ENCODE assay signal across 20 mouse cellular contexts in genomic region chr3:86362486-86362885, GRCm38 (mm10).
A peak's percentile ranks its signal among the peaks of the same experiment; 100 is the strongest.
DNase-seq lines count a peak whose midpoint lies in the region; ATAC-seq and TF ChIP-seq lines count a peak whose summit lies in the region.
"Had no signal": no experiment of that assay in that cellular context is flagged by ENCODE, and none has a peak within 500 bp of the region (broad histone marks: within the 10 kb centered on the region; RNA-seq: fewer than 3 reads in every experiment).

No protein-coding gene starts in this region.

- no peak overlapping the region for H3K4me2 ChIP-seq in forebrain, embryonic 11.5 days (ENCODE audit: low read depth, low read length, severe bottlenecking)
- H3K4me2 ChIP-seq: forebrain, embryonic 12.5 days; heart, embryonic 12.5 days; hindbrain, embryonic 13.5 days; kidney, embryonic 15.5 days; midbrain, embryonic 12.5 days had no signal

- no peak for ATAC-seq in forebrain, embryonic 11.5 days (replicated peaks; ENCODE audit: low FRiP score)

- peak; percentile 32 for DNase-seq in kidney, adult 2 months
- no peak for DNase-seq in kidney, postnatal 4 days
- DNase-seq in Muller cell, postnatal 12 days (ENCODE audit: inconsistent ontology term): peak; percentile 16
- DNase-seq in adrenal gland, postnatal 25 days: peak; percentile 53
- peak; percentile 29 for DNase-seq in lung, postnatal 36 days
- DNase-seq in left cerebral cortex, adult 11 months (ENCODE audit: low spot score): no peak
- DNase-seq in forebrain, embryonic 11.5 days (ENCODE audit: low spot score): no peak
- DNase-seq: cerebellum, adult 11-12 months; cerebellum, postnatal 14 days; gastrocnemius, adult 2 months; heart, adult 11 months; heart, postnatal 14 days; right cerebral cortex, postnatal 14 days; spleen, adult 18-20 months had no signal

- no peaks in the 10 kb centered on the region for H3K9me3 ChIP-seq in forebrain, embryonic 11.5 days (ENCODE audit: control insufficient read depth, low read length)
- H3K9me3 ChIP-seq: forebrain, embryonic 12.5 days; G1E; heart, embryonic 12.5 days; hindbrain, embryonic 13.5 days; kidney, embryonic 15.5 days; midbrain, embryonic 12.5 days had no signal

- H3K9ac ChIP-seq in forebrain, embryonic 11.5 days (ENCODE audit: low read length): no peak overlapping the region
- H3K9ac ChIP-seq: forebrain, embryonic 12.5 days; heart, embryonic 12.5 days; hindbrain, embryonic 13.5 days; kidney, embryonic 15.5 days; midbrain, embryonic 12.5 days had no signal

- no peak overlapping the region for H3K27ac ChIP-seq in kidney, adult 2 months (ENCODE audit: insufficient read depth, low read depth, low read length)
- H3K27ac ChIP-seq in forebrain, embryonic 11.5 days (ENCODE audit: low read depth, low read length): no peak overlapping the region
- H3K27ac ChIP-seq: forebrain, embryonic 12.5 days; gastrocnemius, adult 2 months; hindbrain, embryonic 13.5 days; kidney, embryonic 15.5 days; midbrain, embryonic 12.5 days had no signal

- H3K4me1 ChIP-seq in kidney, adult 2 months (ENCODE audit: control insufficient read depth, insufficient read depth, low read length): no peaks in the 10 kb centered on the region
- no peaks in the 10 kb centered on the region for H3K4me1 ChIP-seq in forebrain, embryonic 11.5 days (replicated peaks; ENCODE audit: control insufficient read depth, insufficient read depth, low read length)
- H3K4me1 ChIP-seq: forebrain, embryonic 12.5 days; kidney, embryonic 15.5 days; midbrain, embryonic 12.5 days had no signal

- H3K36me3 ChIP-seq in kidney, adult 2 months (ENCODE audit: control insufficient read depth, insufficient read depth, low read length): no peaks in the 10 kb centered on the region
- H3K36me3 ChIP-seq in forebrain, embryonic 11.5 days (ENCODE audit: control insufficient read depth, insufficient read depth, low read length): no peaks in the 10 kb centered on the region
- H3K36me3 ChIP-seq: forebrain, embryonic 12.5 days; heart, embryonic 12.5 days; hindbrain, embryonic 13.5 days; midbrain, embryonic 12.5 days had no signal

- TF ChIP-seq CTCF in kidney, adult 2 months (conservative IDR thresholded peaks at IDR 0.05; ENCODE audit: insufficient read depth, insufficient read length, low read depth, low read length): no peak

- H3K4me3 ChIP-seq in kidney, adult 2 months (ENCODE audit: insufficient read depth, low read depth, low read length): no peak overlapping the region
- H3K4me3 ChIP-seq in forebrain, embryonic 11.5 days (ENCODE audit: low read depth, low read length): no peak overlapping the region
- H3K4me3 ChIP-seq: forebrain, embryonic 12.5 days; gastrocnemius, adult 2 months; heart, embryonic 12.5 days; hindbrain, embryonic 13.5 days; kidney, embryonic 15.5 days; midbrain, embryonic 12.5 days had no signal

- TF ChIP-seq POLR2A in kidney, adult 2 months (IDR thresholded peaks at IDR 0.05; ENCODE audit: low read depth, low read length): no peak

- no peaks in the 10 kb centered on the region for H3K27me3 ChIP-seq in kidney, adult 2 months (replicated peaks; ENCODE audit: control insufficient read depth, insufficient read depth, low read length)
- no peaks in the 10 kb centered on the region for H3K27me3 ChIP-seq in forebrain, embryonic 11.5 days (ENCODE audit: control insufficient read depth, insufficient read depth, low read length)
- H3K27me3 ChIP-seq: forebrain, embryonic 12.5 days; heart, embryonic 12.5 days; hindbrain, embryonic 13.5 days; kidney, embryonic 15.5 days; midbrain, embryonic 12.5 days had no signal

- WGBS in kidney, adult 2 months: 49% methylated on average over 5 of the region's 5 CpGs
- WGBS in forebrain, embryonic 11.5 days: 52% methylated on average over 5 of the region's 5 CpGs

Comparison
In these comparisons a context has a peak if more than half of its experiments do, and no peak if none do; other contexts are left out.
1. DNase-seq: peak in kidney, adult 2 months (single experiment), Muller cell, postnatal 12 days (single experiment), adrenal gland, postnatal 25 days (single experiment) and lung, postnatal 36 days (single experiment); none in kidney, postnatal 4 days (0 of 2), left cerebral cortex, adult 11 months (single experiment) and forebrain, embryonic 11.5 days (single experiment).